Mouse (Mus musculus): ENCODE measurements around the gene Fbn1.

- TF ChIP-seq POLR2A (IDR thresholded peaks at IDR 0.05; ENCODE audit: borderline replicate concordance, low read depth, low read length): no peak
- no peak for TF ChIP-seq CTCF (IDR thresholded peaks at IDR 0.05; ENCODE audit: low read depth, low read length)
These were observed 29.1 kb downstream of the Fbn1 start for GRCm38 (mm10) chr2:125478705-125479104.

All from bone marrow macrophage, adult 2 months (primary cell).